Mouse (Mus musculus) lung, postnatal 0 days (tissue): ENCODE measurements around the gene Lars2.

Source experiments
- CTCF ChIP-seq: IDR thresholded peaks from 2 replicates; pipeline ENCODE4 v1.5.1; 2016; ENCODE audit warnings: antibody characterized with exemption, mild to moderate bottlenecking
- EP300 ChIP-seq: IDR thresholded peaks from 2 replicates; pipeline ENCODE4 v1.6.1; 2016; ENCODE audit warnings: antibody characterized with exemption, mild to moderate bottlenecking, control low read depth

GRCm38 (mm10) chr9:123326106-123326505 lies 40.6 kb upstream of the Lars2 start:
- no peak for TF ChIP-seq CTCF
- TF ChIP-seq EP300, result no peak
